Mouse (Mus musculus) left cerebral cortex, adult 2 months (tissue): ENCODE results near the gene Macf1. TPM values are rescaled to one million over a fixed set of nuclear protein-coding genes. Genes with fewer than 3 reads are reported as not detected.

Experiments
- DNase-seq, 2 experiments: peaks; one replicate each; pipeline ENCODE4 v3.0.0; 2021 to 2022; ENCODE audit warnings: low spot score in 2 of 2, mixed read lengths in 1 of 2; ENCODE audit errors: extremely low spot score in 1 of 2
- H3K27ac ChIP-seq: fragments of 200-600 bp; 2 replicates; pipeline ENCODE4 v1.8.1; 2022
- H3K4me3 ChIP-seq: fragments of 200-600 bp; 2 replicates; pipeline ENCODE4 v1.8.1; 2022
- CTCF ChIP-seq: fragments of 200-600 bp; IDR thresholded peaks from 2 replicates; pipeline ENCODE4 v1.8.1; 2022; ENCODE audit warnings: antibody characterized with exemption, mild to moderate bottlenecking, moderate library complexity
- intact Hi-C: fragments of 180-260 bp; cut with DNase I; formaldehyde crosslinking; loops from one replicate; pipeline ENCODE4 v1.15.1; 2025
- microRNA-seq, 2 experiments: library from miRNA; unstranded; fragments of <30 nt; microRNA quantifications; one replicate each; pipeline ENCODE4 v1.2.0; 2021
- total RNA-seq, 2 experiments: library from RNA; stranded (reverse); gene quantifications; 2 replicates each; pipeline ENCODE4 v1.2.3; 2021

Macf1 gene
- total RNA-seq, 2 experiments from 2014 or later, result 242 to 255 TPM

GRCm38 (mm10) chr4:123314497-123314896 is 369.7 kb downstream of the Macf1 start:
- no peak for DNase-seq
- TF ChIP-seq CTCF, result no peak
- Histone ChIP-seq H3K4me3 (no peak overlapping the region), H3K27ac (no peak overlapping the region)
- intact Hi-C loops, result no loop called here

GRCm38 (mm10) chr4:123313010-123313409 is 371.1 kb downstream of the Macf1 start:
- DNase-seq, result no peak
- Histone ChIP-seq H3K27ac (no peak overlapping the region), H3K4me3 (no peak overlapping the region)
- intact Hi-C loops, result no loop called here
- no peak for TF ChIP-seq CTCF

- intact Hi-C loops, result no loop called here
- H3K27ac ChIP-seq, result no peak overlapping the region
- DNase-seq, result no peak
- TF ChIP-seq CTCF, result no peak
- no peak overlapping the region for H3K4me3 ChIP-seq
Observed at GRCm38 (mm10) chr4:123311845-123312244, 372.3 kb downstream of the Macf1 start.

- intact Hi-C loops, result loop anchor here (5.0 to 10.0 kb wide), 3 partner anchors 219 to 587 kb away; no protein-coding TSS in a partner anchor
- no peak overlapping the region for H3K4me3 ChIP-seq
- TF ChIP-seq CTCF, result no peak
- H3K27ac ChIP-seq, result no peak overlapping the region
- no peak for DNase-seq
Observed at GRCm38 (mm10) chr4:123308292-123308691, 375.9 kb downstream of the Macf1 start.

GRCm38 (mm10) chr4:123306999-123307398 is 377.2 kb downstream of the Macf1 start:
- peak in 1 of 2 experiments; percentile 43 for DNase-seq
- intact Hi-C loops, result loop anchor here (5.0 to 10.0 kb wide), 3 partner anchors 220 to 588 kb away; no protein-coding TSS in a partner anchor
- Histone ChIP-seq H3K27ac (no peak overlapping the region), H3K4me3 (no peak overlapping the region)
- no peak for TF ChIP-seq CTCF

GRCm38 (mm10) chr4:123305789-123306188 is 378.4 kb downstream of the Macf1 start:
- intact Hi-C loops, result loop anchor here (5.0 to 10.0 kb wide), 3 partner anchors 222 to 589 kb away; no protein-coding TSS in a partner anchor
- Histone ChIP-seq H3K27ac (no peak overlapping the region), H3K4me3 (no peak overlapping the region)
- DNase-seq, result peak in 1 of 2 experiments; percentile 20
- peak; percentile 85 for TF ChIP-seq CTCF

Small RNA genes within 50 kb of the gene (microRNA-seq; reads per million reads assigned to microRNA genes)
- 0 reads per million in 2 experiments for gene Mir6398

Other genes starting within 250 kb of the Macf1 start
- gene Ndufs5, start 33.8 kb upstream of the Macf1 start, total RNA-seq, result 100 to 1,000 TPM; 184 to 196 TPM
- gene Akirin1, start 66.0 kb upstream of the Macf1 start, total RNA-seq, result 10 to 100 TPM; 60.7 to 61.0 TPM
- under 1 TPM; 0.61 to 0.72 TPM for gene Rhbdl2, start 103.5 kb upstream of the Macf1 start, total RNA-seq
- gene 4933427I04Rik, start 175.3 kb upstream of the Macf1 start, total RNA-seq, result not detected
- gene Mycbp, start 220.5 kb upstream of the Macf1 start, total RNA-seq, result 10 to 100 TPM; 10.0 to 16.8 TPM
- 10 to 100 TPM; 55.3 to 61.5 TPM for gene Rragc, start 233.1 kb upstream of the Macf1 start, total RNA-seq
- gene 4930535I16Rik, start 233.7 kb upstream of the Macf1 start, total RNA-seq, result not detected